Mouse (Mus musculus): ENCODE measurements at regions not wholly inside any gene's neighbourhood (a gene's known extent, or its start where the extent isn't known, plus 50 kb on each side); places are given as distances from the start of the nearest gene placed in this dataset.

GRCm38 (mm10) chr2:75265739-75266699 is 393.0 kb upstream of the Hnrnpa3 start:
- DNase-seq, result no peak
- Histone ChIP-seq H3K36me3 (ENCODE audit: control insufficient read depth, insufficient read depth, low read length) (no peaks in the 10 kb centered on the region), H3K27ac (ENCODE audit: control insufficient read depth, insufficient read depth, low read length) (no peak overlapping the region), H3K4me3 (ENCODE audit: control insufficient read depth, insufficient read depth, low read length) (no peak overlapping the region), H3K4me1 (replicated peaks; ENCODE audit: control insufficient read depth, insufficient read depth, low read length) (no peaks in the 10 kb centered on the region), H3K27me3 (ENCODE audit: control insufficient read depth, insufficient read depth, low read length) (no peaks in the 10 kb centered on the region)
- no peak for TF ChIP-seq CTCF (IDR thresholded peaks at IDR 0.05; ENCODE audit: borderline replicate concordance, control insufficient read depth, extremely low read depth, insufficient read depth, low read length, poor library complexity)
- TF ChIP-seq POLR2A (IDR thresholded peaks at IDR 0.05; ENCODE audit: control insufficient read depth, extremely low read depth, insufficient read depth, low read length, poor library complexity), result no peak
- 86% methylated on average over 19 of the region's 19 CpGs for WGBS

GRCm38 (mm10) chr2:75267949-75268348 is 391.1 kb upstream of the Hnrnpa3 start:
- H3K27me3 ChIP-seq (ENCODE audit: control insufficient read depth, insufficient read depth, low read length), result no peaks in the 10 kb centered on the region
- no peak for DNase-seq
- H3K27ac ChIP-seq (ENCODE audit: control insufficient read depth, insufficient read depth, low read length), result no peak overlapping the region
- H3K36me3 ChIP-seq (ENCODE audit: control insufficient read depth, insufficient read depth, low read length), result no peaks in the 10 kb centered on the region
- 30% methylated on average over 3 of the region's 3 CpGs for WGBS
- H3K4me1 ChIP-seq (replicated peaks; ENCODE audit: control insufficient read depth, insufficient read depth, low read length), result no peaks in the 10 kb centered on the region
- H3K4me3 ChIP-seq (ENCODE audit: control insufficient read depth, insufficient read depth, low read length), result no peak overlapping the region
- TF ChIP-seq POLR2A (IDR thresholded peaks at IDR 0.05; ENCODE audit: control insufficient read depth, extremely low read depth, insufficient read depth, low read length, poor library complexity), result no peak

- no peak for DNase-seq
- 96% methylated on average over 8 of the region's 8 CpGs for WGBS
These were observed 389.6 kb upstream of the Hnrnpa3 start for GRCm38 (mm10) chr2:75269446-75269845.

GRCm38 (mm10) chr2:75270115-75270514 is 388.9 kb upstream of the Hnrnpa3 start:
- no peak for TF ChIP-seq POLR2A (IDR thresholded peaks at IDR 0.05; ENCODE audit: control insufficient read depth, extremely low read depth, insufficient read depth, low read length, poor library complexity)
- TF ChIP-seq CTCF (IDR thresholded peaks at IDR 0.05; ENCODE audit: borderline replicate concordance, control insufficient read depth, extremely low read depth, insufficient read depth, low read length, poor library complexity), result no peak
- Histone ChIP-seq H3K36me3 (ENCODE audit: control insufficient read depth, insufficient read depth, low read length) (no peaks in the 10 kb centered on the region), H3K4me3 (ENCODE audit: control insufficient read depth, insufficient read depth, low read length) (no peak overlapping the region), H3K4me1 (replicated peaks; ENCODE audit: control insufficient read depth, insufficient read depth, low read length) (no peaks in the 10 kb centered on the region), H3K27ac (ENCODE audit: control insufficient read depth, insufficient read depth, low read length) (no peak overlapping the region), H3K27me3 (ENCODE audit: control insufficient read depth, insufficient read depth, low read length) (no peaks in the 10 kb centered on the region)
- DNase-seq, result no peak
- WGBS, result 68% methylated on average over 4 of the region's 4 CpGs

More at GRCm38 (mm10) chr2:75269446-75269845, 389.6 kb upstream of the Hnrnpa3 start:
- Histone ChIP-seq H3K4me3 (ENCODE audit: control insufficient read depth, insufficient read depth, low read length) (no peak overlapping the region), H3K27me3 (ENCODE audit: control insufficient read depth, insufficient read depth, low read length) (no peaks in the 10 kb centered on the region), H3K36me3 (ENCODE audit: control insufficient read depth, insufficient read depth, low read length) (no peaks in the 10 kb centered on the region), H3K27ac (ENCODE audit: control insufficient read depth, insufficient read depth, low read length) (no peak overlapping the region), H3K4me1 (replicated peaks; ENCODE audit: control insufficient read depth, insufficient read depth, low read length) (no peaks in the 10 kb centered on the region)
- no peak for TF ChIP-seq CTCF (IDR thresholded peaks at IDR 0.05; ENCODE audit: borderline replicate concordance, control insufficient read depth, extremely low read depth, insufficient read depth, low read length, poor library complexity)
- no peak for TF ChIP-seq POLR2A (IDR thresholded peaks at IDR 0.05; ENCODE audit: control insufficient read depth, extremely low read depth, insufficient read depth, low read length, poor library complexity)

GRCm38 (mm10) chr2:75287900-75288299 is 371.2 kb upstream of the Hnrnpa3 start:
- no peaks in the 10 kb centered on the region for H3K4me1 ChIP-seq (replicated peaks; ENCODE audit: control insufficient read depth, insufficient read depth, low read length)
- no peaks in the 10 kb centered on the region for H3K36me3 ChIP-seq (ENCODE audit: control insufficient read depth, insufficient read depth, low read length)
- WGBS, result 85% methylated on average over 1 of the region's 1 CpGs
- TF ChIP-seq CTCF (IDR thresholded peaks at IDR 0.05; ENCODE audit: borderline replicate concordance, control insufficient read depth, extremely low read depth, insufficient read depth, low read length, poor library complexity) (no peak), POLR2A (IDR thresholded peaks at IDR 0.05; ENCODE audit: control insufficient read depth, extremely low read depth, insufficient read depth, low read length, poor library complexity) (no peak)
- DNase-seq, result no peak
- H3K27ac ChIP-seq (ENCODE audit: control insufficient read depth, insufficient read depth, low read length), result no peak overlapping the region
- no peak overlapping the region for H3K4me3 ChIP-seq (ENCODE audit: control insufficient read depth, insufficient read depth, low read length)
- H3K27me3 ChIP-seq (ENCODE audit: control insufficient read depth, insufficient read depth, low read length), result no peaks in the 10 kb centered on the region

- H3K4me3 ChIP-seq (ENCODE audit: control insufficient read depth, insufficient read depth, low read length), result no peak overlapping the region
- no peak overlapping the region for H3K27ac ChIP-seq (ENCODE audit: control insufficient read depth, insufficient read depth, low read length)
- 94% methylated on average over 2 of the region's 2 CpGs for WGBS
- no peaks in the 10 kb centered on the region for H3K36me3 ChIP-seq (ENCODE audit: control insufficient read depth, insufficient read depth, low read length)
- no peaks in the 10 kb centered on the region for H3K27me3 ChIP-seq (ENCODE audit: control insufficient read depth, insufficient read depth, low read length)
- TF ChIP-seq CTCF (IDR thresholded peaks at IDR 0.05; ENCODE audit: borderline replicate concordance, control insufficient read depth, extremely low read depth, insufficient read depth, low read length, poor library complexity), result no peak
- no peak for TF ChIP-seq POLR2A (IDR thresholded peaks at IDR 0.05; ENCODE audit: control insufficient read depth, extremely low read depth, insufficient read depth, low read length, poor library complexity)
- no peaks in the 10 kb centered on the region for H3K4me1 ChIP-seq (replicated peaks; ENCODE audit: control insufficient read depth, insufficient read depth, low read length)
- no peak for DNase-seq
These were observed 367.4 kb upstream of the Hnrnpa3 start for GRCm38 (mm10) chr2:75291674-75292073.
